In genomic region chr2:121596621-121597020, GRCm38 (mm10) we compare ENCODE assay signal across 17 mouse cellular contexts.
DNase-seq lines count a peak whose midpoint lies in the region; ATAC-seq and TF ChIP-seq lines count a peak whose summit lies in the region.
"Had no signal": no experiment of that assay in that cellular context is flagged by ENCODE, and none has a peak within 500 bp of the region (broad histone marks: within the 10 kb centered on the region; RNA-seq: fewer than 3 reads in every experiment).

No protein-coding gene starts in this region.

- H3K27me3 ChIP-seq in limb, embryonic 12.5 days, result no peaks in the 10 kb centered on the region
- no peaks in the 10 kb centered on the region for H3K27me3 ChIP-seq in limb, embryonic 10.5 days (ENCODE audit: low read depth, poor library complexity, severe bottlenecking)
- H3K27me3 ChIP-seq in cerebellum, adult 2 months (ENCODE audit: control insufficient read depth, insufficient read depth, low read length), result no peaks in the 10 kb centered on the region
- H3K27me3 ChIP-seq: embryonic facial prominence, embryonic 15.5 days; kidney, embryonic 15.5 days; midbrain, embryonic 12.5 days had no signal

- H3K4me2 ChIP-seq in limb, embryonic 12.5 days, result no peak overlapping the region
- H3K4me2 ChIP-seq: embryonic facial prominence, embryonic 15.5 days; kidney, embryonic 15.5 days; midbrain, embryonic 12.5 days had no signal

- no peak for DNase-seq in gastrocnemius, adult 2 months
- no peak for DNase-seq in gastrocnemius, adult 18-20 months (ENCODE audit: low spot score)
- no peak for DNase-seq in limb, embryonic 10.5 days (ENCODE audit: low spot score)
- DNase-seq in cerebellum, adult 2 months, result peak; percentile 79 to 83
- no peak for DNase-seq in MN1 (ENCODE audit: low spot score)
- no peak for DNase-seq in thymus, adult 18-20 months
- DNase-seq: gastrocnemius, postnatal 10 days; lung, postnatal 14 days had no signal

- no peaks in the 10 kb centered on the region for H3K36me3 ChIP-seq in limb, embryonic 12.5 days
- H3K36me3 ChIP-seq in limb, embryonic 10.5 days, result no peaks in the 10 kb centered on the region
- H3K36me3 ChIP-seq: embryonic facial prominence, embryonic 15.5 days; heart, embryonic 10.5 days; kidney, embryonic 15.5 days; midbrain, embryonic 12.5 days had no signal

- no peaks in the 10 kb centered on the region for H3K9me3 ChIP-seq in limb, embryonic 12.5 days
- no peaks in the 10 kb centered on the region for H3K9me3 ChIP-seq in limb, embryonic 10.5 days (replicated peaks)
- H3K9me3 ChIP-seq: embryonic facial prominence, embryonic 15.5 days; heart, embryonic 10.5 days; kidney, embryonic 15.5 days; midbrain, embryonic 12.5 days had no signal

- no peak for ATAC-seq in limb, embryonic 12.5 days (ENCODE audit: insufficient number of reproducible peaks, insufficient read depth, low FRiP score, low TSS enrichment, low read depth)
- ATAC-seq: forebrain, embryonic 14.5 days; inflammation-experienced regulatory T-cells, adult 6 months had no signal

- no peak overlapping the region for H3K27ac ChIP-seq in gastrocnemius, adult 2 months
- 0 out of 2 replicates have a peak overlapping the region, but pooled peaks have one; percentile 12 for H3K27ac ChIP-seq in limb, embryonic 12.5 days
- H3K27ac ChIP-seq in limb, embryonic 10.5 days, result no peak overlapping the region
- peak overlapping the region; percentile 64 for H3K27ac ChIP-seq in cerebellum, adult 2 months (ENCODE audit: insufficient read depth, low read length)
- H3K27ac ChIP-seq in cortical plate, adult 2 months (ENCODE audit: insufficient read depth, low read length), result no peak overlapping the region
- H3K27ac ChIP-seq: embryonic facial prominence, embryonic 15.5 days; heart, embryonic 10.5 days; kidney, embryonic 15.5 days; liver, embryonic 14.5 days; midbrain, embryonic 12.5 days had no signal

- WGBS in limb, embryonic 12.5 days, result 76% methylated on average over 2 of the region's 2 CpGs
- WGBS in limb, embryonic 10.5 days, result 82% methylated on average over 2 of the region's 2 CpGs
- 10% methylated on average over 2 of the region's 2 CpGs for WGBS in cerebellum, adult 2 months

- TF ChIP-seq POLR2A in cerebellum, adult 2 months (IDR thresholded peaks at IDR 0.05; ENCODE audit: borderline replicate concordance, insufficient read depth, low read length), result no peak
- TF ChIP-seq POLR2A in cortical plate, adult 2 months (IDR thresholded peaks at IDR 0.05; ENCODE audit: extremely low read depth, insufficient read depth, low read length), result no peak

- intact Hi-C loops in gastrocnemius, adult 2 months (cut with DNase I), result no loop called here

- H3K4me3 ChIP-seq in gastrocnemius, adult 2 months, result no peak overlapping the region
- no peak overlapping the region for H3K4me3 ChIP-seq in limb, embryonic 12.5 days (replicated peaks)
- H3K4me3 ChIP-seq in limb, embryonic 10.5 days, result no peak overlapping the region
- no peak overlapping the region for H3K4me3 ChIP-seq in cerebellum, adult 2 months (replicated peaks; ENCODE audit: insufficient read depth, low read depth, low read length)
- no peak overlapping the region for H3K4me3 ChIP-seq in cortical plate, adult 2 months (ENCODE audit: insufficient read depth, low read length)
- H3K4me3 ChIP-seq: embryonic facial prominence, embryonic 15.5 days; heart, embryonic 10.5 days; kidney, embryonic 15.5 days; midbrain, embryonic 12.5 days had no signal

- TF ChIP-seq CTCF in gastrocnemius, adult 2 months (IDR thresholded peaks at IDR 0.05), result 0 out of 2 replicates have a peak, but pooled peaks have one; percentile 6
- peak; percentile 60 for TF ChIP-seq CTCF in cerebellum, adult 2 months (IDR thresholded peaks at IDR 0.05; ENCODE audit: borderline replicate concordance, insufficient read depth, low read depth, low read length)
- TF ChIP-seq CTCF in cortical plate, adult 2 months (IDR thresholded peaks at IDR 0.05; ENCODE audit: extremely low read depth, insufficient read depth, low read length), result 0 out of 2 replicates have a peak, but pooled peaks have one; percentile 8

- H3K9ac ChIP-seq in limb, embryonic 12.5 days (replicated peaks), result no peak overlapping the region
- H3K9ac ChIP-seq: embryonic facial prominence, embryonic 15.5 days; kidney, embryonic 15.5 days; liver, embryonic 14.5 days; midbrain, embryonic 12.5 days had no signal

- peaks cover 15% of the 10 kb centered on the region for H3K4me1 ChIP-seq in limb, embryonic 12.5 days (replicated peaks)
- peaks cover 40% of the 10 kb centered on the region for H3K4me1 ChIP-seq in limb, embryonic 10.5 days
- H3K4me1 ChIP-seq in cerebellum, adult 2 months (ENCODE audit: control insufficient read depth, insufficient read depth, low read length), result peaks cover 9% of the 10 kb centered on the region; the same call in 1 of the 2 replicates
- peaks cover 5% of the 10 kb centered on the region; the same call in 1 of the 2 replicates for H3K4me1 ChIP-seq in cortical plate, adult 2 months (ENCODE audit: control insufficient read depth, insufficient read depth, low read length)

Comparison
In these comparisons a context has a peak if more than half of its experiments do, and no peak if none do; other contexts are left out.
1. H3K27ac ChIP-seq: peak in limb, embryonic 12.5 days (single experiment) and cerebellum, adult 2 months (single experiment); none in gastrocnemius, adult 2 months (single experiment), limb, embryonic 10.5 days (single experiment) and cortical plate, adult 2 months (single experiment).
2. DNase-seq: peak in cerebellum, adult 2 months (2 of 2); none in gastrocnemius, adult 2 months (single experiment), gastrocnemius, adult 18-20 months (single experiment), limb, embryonic 10.5 days (single experiment), MN1 (single experiment) and thymus, adult 18-20 months (0 of 2).
3. CTCF ChIP-seq: peak in every context shown above with its lines; median percentile 60 in cerebellum, adult 2 months; 8 in cortical plate, adult 2 months; 6 in gastrocnemius, adult 2 months.